Mouse (Mus musculus) spleen, adult 2 months (tissue): ENCODE data around the gene Trpv2. TPM values are rescaled to one million over a fixed set of nuclear protein-coding genes. Genes with fewer than 3 reads are reported as not detected.

ENCODE experiments used
- DNase-seq, 2 experiments: peaks; one replicate each; pipeline versions ENCODE4 v3.0.0 to v3.0.0-alpha.2; 2012 to 2021; ENCODE audit warnings: low spot score in 2 of 2, low read depth in 1 of 2
- H3K27ac ChIP-seq: fragments of 200-500 bp; 2 replicates; pipeline ENCODE4 v1.5.1; 2012; ENCODE audit warnings: low read length, inconsistent platforms; ENCODE audit not compliant: insufficient read depth
- H3K27me3 ChIP-seq: fragments of 200-500 bp; 2 replicates; pipeline ENCODE4 v1.6.1; 2012; ENCODE audit warnings: mild to moderate bottlenecking, moderate library complexity, low read length, inconsistent platforms; ENCODE audit not compliant: control insufficient read depth, insufficient read depth
- H3K36me3 ChIP-seq: fragments of 200-500 bp; 2 replicates; pipeline ENCODE4 v1.6.1; 2012; ENCODE audit warnings: mild to moderate bottlenecking, low read length, inconsistent platforms; ENCODE audit not compliant: control insufficient read depth, insufficient read depth
- H3K4me1 ChIP-seq: fragments of 200-500 bp; 2 replicates; pipeline ENCODE4 v1.6.1; 2011; ENCODE audit warnings: inconsistent platforms; ENCODE audit not compliant: control insufficient read depth, insufficient read depth, insufficient read length
- H3K4me3 ChIP-seq: fragments of 200-500 bp; 2 replicates; pipeline ENCODE4 v1.5.1; 2011; ENCODE audit warnings: mild to moderate bottlenecking, inconsistent platforms; ENCODE audit not compliant: insufficient read depth, insufficient read length; ENCODE audit errors: extremely low read depth
- CTCF ChIP-seq: fragments of 200-500 bp; IDR thresholded peaks from 2 replicates; pipeline ENCODE4 v1.5.1; 2011; ENCODE audit warnings: mild to moderate bottlenecking, inconsistent platforms; ENCODE audit not compliant: insufficient read depth, insufficient read length, insufficient replicate concordance; ENCODE audit errors: extremely low read depth
- POLR2A ChIP-seq: fragments of 200-500 bp; IDR thresholded peaks from 2 replicates; pipeline ENCODE4 v1.6.1; 2011; ENCODE audit warnings: low read depth, low read length, inconsistent platforms
- WGBS: fragments of 180-500 bp; shearing (Covaris S2); methylation state at CpG from one replicate; pipeline ENCODE4 v1.1.7; 2018; 5-methylcytosine and 5-hydroxymethylcytosine counted together
- polyA plus RNA-seq: library from polyadenylated mRNA; depleted of rRNA; stranded (reverse); fragments of >200 nt; gene quantifications from 2 replicates; pipeline ENCODE4 v1.2.3, GENCODE M21; 2012

Trpv2 gene
- polyA plus RNA-seq, 1 experiment: 35.4 TPM

DNA sequence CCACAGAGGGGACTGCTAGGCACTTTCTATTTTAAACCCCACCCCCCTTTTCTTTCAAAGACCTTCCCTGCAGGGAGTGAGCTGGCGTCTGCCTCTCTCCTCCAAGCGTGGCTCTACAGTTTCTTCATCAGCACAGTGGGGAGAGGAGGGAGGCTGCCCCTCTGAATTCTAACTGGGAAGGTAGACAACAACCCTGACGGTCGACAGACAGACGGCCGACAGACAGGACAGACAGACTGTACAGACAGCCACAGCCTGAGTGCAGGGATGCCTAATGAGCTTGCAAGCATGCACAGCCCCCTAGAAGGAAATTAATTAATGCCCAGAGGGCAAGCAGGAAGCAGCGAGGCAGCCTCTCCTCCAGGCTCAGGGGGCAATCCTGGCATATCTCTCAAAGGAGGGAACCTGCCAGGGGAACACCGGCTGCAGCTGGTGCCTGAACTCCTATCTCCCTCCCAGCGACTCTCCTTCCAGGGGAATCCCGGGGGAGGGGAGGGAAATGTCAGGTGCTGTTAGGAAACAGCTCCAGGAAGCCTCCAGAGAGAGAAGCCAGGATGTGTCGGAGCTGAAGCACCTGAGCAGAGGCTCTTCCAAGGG is 56.0 kb downstream of the Trpv2 start:
- peaks cover 4% of the 10 kb centered on the region; the same call in 1 of the 2 replicates for H3K4me1 ChIP-seq
- WGBS: 29% methylated on average over 11 of the region's 11 CpGs

DNA sequence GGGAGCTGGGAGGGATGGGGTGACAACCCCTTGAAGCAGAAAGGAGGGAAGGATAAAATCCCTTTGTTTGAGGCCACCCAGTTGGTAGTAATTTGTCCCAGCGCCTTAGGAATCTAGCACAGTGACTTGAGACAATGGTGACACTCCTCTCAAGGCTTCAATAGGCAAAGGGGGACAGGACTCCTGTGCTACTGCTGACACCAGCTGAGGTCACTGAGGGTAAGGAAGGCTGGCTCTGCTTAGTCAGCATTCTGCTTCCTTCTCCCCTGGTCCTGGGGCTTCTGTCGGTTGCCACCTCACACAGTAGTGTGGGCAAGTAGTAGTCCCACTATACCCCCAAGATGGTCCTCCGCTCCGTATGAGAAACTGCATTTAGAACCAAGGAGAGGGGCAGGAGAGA is 56.9 kb downstream of the Trpv2 start:
- Histone ChIP-seq H3K4me1 (peaks cover 4% of the 10 kb centered on the region; the same call in 1 of the 2 replicates), H3K36me3 (no peaks in the 10 kb centered on the region), H3K4me3 (no peak overlapping the region), H3K27me3 (no peaks in the 10 kb centered on the region), H3K27ac (no peak overlapping the region)
- WGBS: 81% methylated on average over 4 of the region's 4 CpGs
- TF ChIP-seq CTCF: no peak
- no peak for DNase-seq

More for the DNA sequence above, 56.0 kb downstream of the Trpv2 start:
- TF ChIP-seq POLR2A: no peak
- no peak for TF ChIP-seq CTCF
- no peak overlapping the region for H3K4me3 ChIP-seq
- H3K27ac ChIP-seq: no peak overlapping the region
- H3K27me3 ChIP-seq: no peaks in the 10 kb centered on the region
- H3K36me3 ChIP-seq: no peaks in the 10 kb centered on the region
- no peak for DNase-seq

DNA sequence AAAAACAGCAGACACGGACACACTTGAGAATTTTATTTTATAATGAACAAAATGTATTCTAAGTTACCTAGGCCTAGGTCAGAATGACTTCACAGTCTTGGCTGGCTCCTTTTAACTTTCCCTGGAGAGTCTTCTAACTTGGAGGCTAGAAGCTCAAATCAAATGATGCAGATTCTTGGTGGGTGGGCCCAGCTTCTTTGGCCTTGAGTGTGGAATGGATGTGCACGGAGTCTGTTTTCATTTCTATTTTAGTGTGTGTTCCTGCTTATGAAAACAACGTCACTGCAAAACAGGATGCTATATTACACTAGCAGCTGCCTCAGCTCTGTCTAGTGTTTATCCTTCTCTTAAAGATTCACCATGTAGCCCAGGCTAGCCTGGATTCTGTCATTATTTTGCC is 61.1 kb downstream of the Trpv2 start:
- TF ChIP-seq POLR2A (no peak), CTCF (no peak)
- WGBS: 82% methylated on average over 3 of the region's 3 CpGs
- Histone ChIP-seq H3K27ac (no peak overlapping the region), H3K36me3 (no peaks in the 10 kb centered on the region), H3K4me1 (no peaks in the 10 kb centered on the region), H3K27me3 (no peaks in the 10 kb centered on the region), H3K4me3 (no peak overlapping the region)
- no peak for DNase-seq

DNA sequence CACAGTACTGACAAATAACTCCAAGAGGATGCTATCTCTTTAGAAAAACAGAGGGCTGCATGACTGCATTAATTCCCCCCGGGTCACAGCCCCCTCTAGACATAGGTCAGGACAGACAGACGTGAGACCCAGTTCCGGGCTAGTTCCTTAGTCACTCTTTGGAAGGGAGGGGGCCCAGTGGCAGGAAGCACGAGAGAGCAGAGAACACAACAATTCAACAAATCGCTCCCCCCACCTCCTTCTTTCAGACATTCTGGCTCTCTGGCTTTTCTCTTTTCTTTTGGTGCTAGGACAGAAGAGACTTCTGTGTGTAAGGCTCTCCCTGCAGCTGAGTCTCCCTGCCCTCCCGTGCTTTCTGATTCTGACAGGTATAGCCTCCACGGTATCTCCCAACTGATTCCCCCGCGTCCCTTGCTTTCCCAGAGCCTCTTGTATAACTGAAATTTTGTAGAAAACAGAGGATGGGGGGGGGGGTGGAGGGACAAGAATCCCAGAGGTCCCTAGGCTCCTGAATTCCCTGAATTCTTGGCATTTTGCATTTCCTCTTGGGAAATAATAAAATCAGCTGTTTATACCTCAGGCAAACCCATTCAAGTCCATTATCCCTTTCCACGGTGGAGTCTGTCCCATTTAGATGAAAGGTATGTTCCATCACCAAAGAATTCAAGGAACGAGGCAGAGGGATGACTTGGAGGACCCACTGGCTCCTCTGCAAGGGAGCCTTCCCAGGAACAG is 62.0 kb downstream of the Trpv2 start:
- Histone ChIP-seq H3K4me3 (no peak overlapping the region), H3K27me3 (no peaks in the 10 kb centered on the region), H3K36me3 (no peaks in the 10 kb centered on the region), H3K4me1 (no peaks in the 10 kb centered on the region), H3K27ac (no peak overlapping the region)
- no peak for TF ChIP-seq CTCF
- no peak for TF ChIP-seq POLR2A
- DNase-seq: no peak
- 66% methylated on average over 11 of the region's 11 CpGs for WGBS

DNA sequence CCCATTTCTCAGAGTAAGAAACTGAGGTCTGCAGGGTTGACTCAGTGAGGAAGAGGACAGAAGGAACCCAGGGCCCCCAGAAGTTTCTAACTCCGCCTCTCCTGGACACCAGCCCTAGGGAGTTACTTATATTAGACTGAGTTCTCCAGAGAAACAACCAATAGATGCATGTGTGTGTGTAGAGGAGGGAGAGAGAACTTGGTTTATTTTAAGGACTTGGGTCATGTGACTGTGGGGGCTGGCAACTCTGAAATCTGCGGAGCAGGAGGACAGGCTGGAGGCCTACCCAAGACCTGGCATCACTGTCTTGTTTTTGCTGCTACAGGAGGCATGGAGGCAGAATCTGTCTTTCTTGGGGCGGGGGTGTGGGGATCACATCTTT is 62.5 kb downstream of the Trpv2 start:
- H3K36me3 ChIP-seq: no peaks in the 10 kb centered on the region
- no peak for DNase-seq
- H3K27ac ChIP-seq: no peak overlapping the region
- 68% methylated on average over 3 of the region's 3 CpGs for WGBS
- no peaks in the 10 kb centered on the region for H3K27me3 ChIP-seq
- H3K4me1 ChIP-seq: no peaks in the 10 kb centered on the region
- no peak overlapping the region for H3K4me3 ChIP-seq
- TF ChIP-seq POLR2A (no peak), CTCF (no peak)

DNA sequence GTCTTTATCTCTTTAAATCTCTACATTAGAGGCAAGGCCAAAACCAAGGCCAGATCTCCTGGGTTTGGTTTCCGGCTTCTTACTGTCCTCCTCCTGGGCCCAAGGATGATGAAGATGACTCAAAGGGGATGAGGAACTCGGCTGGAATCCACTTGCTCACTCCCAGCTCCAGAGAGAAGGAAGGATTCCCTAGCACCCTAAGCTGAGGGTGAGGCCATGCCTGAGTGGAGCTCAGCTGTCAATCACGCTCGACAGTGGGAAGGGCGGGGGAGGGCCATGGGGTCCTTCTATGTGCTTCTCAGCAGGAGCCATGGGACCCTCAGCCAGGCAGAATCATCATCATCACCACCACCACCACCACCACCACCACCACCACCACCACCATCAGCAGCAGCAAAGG is 63.1 kb downstream of the Trpv2 start:
- Histone ChIP-seq H3K36me3 (no peaks in the 10 kb centered on the region), H3K4me1 (no peaks in the 10 kb centered on the region), H3K4me3 (no peak overlapping the region), H3K27ac (no peak overlapping the region), H3K27me3 (no peaks in the 10 kb centered on the region)
- no peak for TF ChIP-seq POLR2A
- no peak for TF ChIP-seq CTCF
- DNase-seq: no peak
- WGBS: 75% methylated on average over 5 of the region's 5 CpGs

DNA sequence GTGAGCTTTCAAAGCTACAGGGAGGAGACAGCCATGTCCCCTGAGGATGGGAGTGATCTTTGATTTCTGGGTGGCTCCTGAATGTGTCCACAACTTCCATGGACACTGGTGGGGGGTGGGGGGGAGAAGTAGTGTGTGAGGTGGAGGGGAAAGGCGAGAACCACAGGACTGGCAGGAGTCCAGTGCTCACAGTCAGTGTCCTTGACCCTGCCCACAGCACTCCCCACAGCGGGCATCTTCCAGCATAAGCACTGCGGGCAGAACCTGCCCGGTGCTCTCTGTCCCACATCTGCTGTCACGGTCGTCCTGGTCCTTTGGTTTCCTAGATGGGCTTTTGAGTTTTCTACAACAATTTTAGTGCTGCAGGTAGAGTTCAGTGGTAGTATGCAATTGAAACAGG is 63.5 kb downstream of the Trpv2 start:
- DNase-seq: no peak
- H3K27ac ChIP-seq: no peak overlapping the region
- TF ChIP-seq CTCF (no peak), POLR2A (no peak)
- 82% methylated on average over 6 of the region's 6 CpGs for WGBS
- H3K4me3 ChIP-seq: no peak overlapping the region
- H3K4me1 ChIP-seq: peaks cover 1% of the 10 kb centered on the region; the same call in 1 of the 2 replicates
- no peaks in the 10 kb centered on the region for H3K27me3 ChIP-seq
- H3K36me3 ChIP-seq: no peaks in the 10 kb centered on the region

DNA sequence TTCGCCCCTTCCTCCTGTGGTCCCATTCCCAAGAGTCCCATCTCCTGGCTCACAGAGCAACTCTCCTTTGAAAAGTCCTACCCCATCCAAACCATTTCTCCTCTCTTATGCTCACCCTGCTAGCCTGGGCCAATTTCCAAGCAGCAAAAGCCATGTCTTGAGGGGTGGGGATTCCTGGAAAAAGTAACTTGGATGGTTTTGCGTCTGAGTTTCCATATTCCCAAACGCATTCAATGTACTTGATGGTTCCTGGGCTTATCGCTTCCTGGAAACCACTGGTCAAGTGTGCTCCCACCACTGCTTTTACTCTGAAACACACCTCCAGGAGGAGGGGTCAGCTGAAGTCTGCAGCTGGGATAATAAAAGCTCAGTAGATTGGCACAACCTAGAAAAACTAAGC is 64.1 kb downstream of the Trpv2 start:
- H3K4me3 ChIP-seq: no peak overlapping the region
- H3K36me3 ChIP-seq: no peaks in the 10 kb centered on the region
- no peaks in the 10 kb centered on the region for H3K27me3 ChIP-seq
- no peak overlapping the region for H3K27ac ChIP-seq
- 94% methylated on average over 4 of the region's 4 CpGs for WGBS
- TF ChIP-seq POLR2A (no peak), CTCF (no peak)
- DNase-seq: no peak
- peaks cover 7% of the 10 kb centered on the region; the same call in 1 of the 2 replicates for H3K4me1 ChIP-seq
